Mouse (Mus musculus): Measurements from ENCODE around the gene Ttc28. TPM values are rescaled to one million over a fixed set of nuclear protein-coding genes. Genes with fewer than 3 reads are reported as not detected.

The Ttc28 gene
- polyA plus RNA-seq, 1 experiment: 3.4 TPM

- Histone ChIP-seq H3K36me3 (ENCODE audit: control insufficient read depth, insufficient read depth) (no peaks in the 10 kb centered on the region), H3K27me3 (ENCODE audit: control insufficient read depth, insufficient read depth, insufficient read length) (no peaks in the 10 kb centered on the region), H3ac (ENCODE audit: control insufficient read depth, insufficient read length, low read depth) (no peak overlapping the region), H3K79me3 (ENCODE audit: low read depth) (no peaks in the 10 kb centered on the region), H3K79me2 (ENCODE audit: control insufficient read depth, insufficient read depth) (no peaks in the 10 kb centered on the region), H3K4me3 (ENCODE audit: insufficient read depth, poor library complexity, severe bottlenecking) (no peak overlapping the region)
- TF ChIP-seq MAX (IDR thresholded peaks at IDR 0.05) (no peak), USF1 (IDR thresholded peaks at IDR 0.05; ENCODE audit: low read depth) (no peak), MYOD1 (IDR thresholded peaks at IDR 0.05; ENCODE audit: control insufficient read depth, insufficient read length, low read depth) (no peak), CTCF (IDR thresholded peaks at IDR 0.05; ENCODE audit: control insufficient read depth, insufficient read depth, insufficient read length) (no peak), CEBPB (IDR thresholded peaks at IDR 0.05; ENCODE audit: low read depth) (no peak), MYOG (IDR thresholded peaks at IDR 0.05; ENCODE audit: control insufficient read depth, extremely low read depth, insufficient read length) (no peak), FOSL1 (IDR thresholded peaks at IDR 0.05; ENCODE audit: insufficient read depth, low read length, poor library complexity, severe bottlenecking) (no peak)
Observed at GRCm38 (mm10) chr5:111006272-111007135, 126.9 kb downstream of the Ttc28 start.

GRCm38 (mm10) chr5:111007136-111007500 lies 127.5 kb downstream of the Ttc28 start:
- no peak overlapping the region for H3K4me3 ChIP-seq (ENCODE audit: insufficient read depth, poor library complexity, severe bottlenecking)
- H3ac ChIP-seq (ENCODE audit: control insufficient read depth, insufficient read length, low read depth): no peak overlapping the region
- H3K79me3 ChIP-seq (ENCODE audit: low read depth): no peaks in the 10 kb centered on the region
- TF ChIP-seq MAX (IDR thresholded peaks at IDR 0.05) (no peak), MYOG (IDR thresholded peaks at IDR 0.05; ENCODE audit: control insufficient read depth, extremely low read depth, insufficient read length) (no peak), FOSL1 (IDR thresholded peaks at IDR 0.05; ENCODE audit: insufficient read depth, low read length, poor library complexity, severe bottlenecking) (no peak), MYOD1 (IDR thresholded peaks at IDR 0.05; ENCODE audit: control insufficient read depth, insufficient read length, low read depth) (no peak), CEBPB (IDR thresholded peaks at IDR 0.05; ENCODE audit: low read depth) (no peak)
- no peaks in the 10 kb centered on the region for H3K79me2 ChIP-seq (ENCODE audit: control insufficient read depth, insufficient read depth)
- H3K27me3 ChIP-seq (ENCODE audit: control insufficient read depth, insufficient read depth, insufficient read length): no peaks in the 10 kb centered on the region
- H3K36me3 ChIP-seq (ENCODE audit: control insufficient read depth, insufficient read depth): no peaks in the 10 kb centered on the region

- Histone ChIP-seq H3ac (ENCODE audit: control insufficient read depth, insufficient read length, low read depth) (no peak overlapping the region), H3K4me3 (ENCODE audit: insufficient read depth, poor library complexity, severe bottlenecking) (no peak overlapping the region), H3K36me3 (ENCODE audit: control insufficient read depth, insufficient read depth) (no peaks in the 10 kb centered on the region), H3K27me3 (ENCODE audit: control insufficient read depth, insufficient read depth, insufficient read length) (no peaks in the 10 kb centered on the region), H3K79me2 (ENCODE audit: control insufficient read depth, insufficient read depth) (no peaks in the 10 kb centered on the region), H3K79me3 (ENCODE audit: low read depth) (no peaks in the 10 kb centered on the region)
- no peak for TF ChIP-seq MYOG (IDR thresholded peaks at IDR 0.05; ENCODE audit: control insufficient read depth, extremely low read depth, insufficient read length)
- TF ChIP-seq FOSL1 (IDR thresholded peaks at IDR 0.05; ENCODE audit: insufficient read depth, low read length, poor library complexity, severe bottlenecking): no peak
- TF ChIP-seq CEBPB (IDR thresholded peaks at IDR 0.05; ENCODE audit: low read depth): no peak
- no peak for TF ChIP-seq MAX (IDR thresholded peaks at IDR 0.05)
- no peak for TF ChIP-seq CTCF (IDR thresholded peaks at IDR 0.05; ENCODE audit: control insufficient read depth, insufficient read depth, insufficient read length)
- TF ChIP-seq USF1 (IDR thresholded peaks at IDR 0.05; ENCODE audit: low read depth): no peak
- no peak for TF ChIP-seq MYOD1 (IDR thresholded peaks at IDR 0.05; ENCODE audit: control insufficient read depth, insufficient read length, low read depth)
Observed at GRCm38 (mm10) chr5:111007900-111008299, 128.3 kb downstream of the Ttc28 start.

GRCm38 (mm10) chr5:111008431-111008830 lies 128.8 kb downstream of the Ttc28 start:
- Histone ChIP-seq H3K27me3 (ENCODE audit: control insufficient read depth, insufficient read depth, insufficient read length) (no peaks in the 10 kb centered on the region), H3K79me3 (ENCODE audit: low read depth) (no peaks in the 10 kb centered on the region), H3K79me2 (ENCODE audit: control insufficient read depth, insufficient read depth) (no peaks in the 10 kb centered on the region), H3ac (ENCODE audit: control insufficient read depth, insufficient read length, low read depth) (no peak overlapping the region), H3K36me3 (ENCODE audit: control insufficient read depth, insufficient read depth) (no peaks in the 10 kb centered on the region), H3K4me3 (ENCODE audit: insufficient read depth, poor library complexity, severe bottlenecking) (no peak overlapping the region)
- no peak for TF ChIP-seq CEBPB (IDR thresholded peaks at IDR 0.05; ENCODE audit: low read depth)
- TF ChIP-seq USF1 (IDR thresholded peaks at IDR 0.05; ENCODE audit: low read depth): no peak
- no peak for TF ChIP-seq MAX (IDR thresholded peaks at IDR 0.05)
- no peak for TF ChIP-seq CTCF (IDR thresholded peaks at IDR 0.05; ENCODE audit: control insufficient read depth, insufficient read depth, insufficient read length)

- Histone ChIP-seq H3K27me3 (ENCODE audit: control insufficient read depth, insufficient read depth, insufficient read length) (no peaks in the 10 kb centered on the region), H3ac (ENCODE audit: control insufficient read depth, insufficient read length, low read depth) (no peak overlapping the region), H3K79me2 (ENCODE audit: control insufficient read depth, insufficient read depth) (no peaks in the 10 kb centered on the region), H3K79me3 (ENCODE audit: low read depth) (no peaks in the 10 kb centered on the region), H3K4me3 (ENCODE audit: insufficient read depth, poor library complexity, severe bottlenecking) (no peak overlapping the region), H3K36me3 (ENCODE audit: control insufficient read depth, insufficient read depth) (no peaks in the 10 kb centered on the region)
- TF ChIP-seq MYOD1 (IDR thresholded peaks at IDR 0.05; ENCODE audit: control insufficient read depth, insufficient read length, low read depth) (no peak), MYOG (IDR thresholded peaks at IDR 0.05; ENCODE audit: control insufficient read depth, extremely low read depth, insufficient read length) (no peak), MAX (IDR thresholded peaks at IDR 0.05) (no peak), FOSL1 (IDR thresholded peaks at IDR 0.05; ENCODE audit: insufficient read depth, low read length, poor library complexity, severe bottlenecking) (no peak), USF1 (IDR thresholded peaks at IDR 0.05; ENCODE audit: low read depth) (no peak)
Observed at GRCm38 (mm10) chr5:111011271-111011670, 131.7 kb downstream of the Ttc28 start.

- Histone ChIP-seq H3K79me2 (ENCODE audit: control insufficient read depth, insufficient read depth) (no peaks in the 10 kb centered on the region), H3K36me3 (ENCODE audit: control insufficient read depth, insufficient read depth) (no peaks in the 10 kb centered on the region), H3K79me3 (ENCODE audit: low read depth) (no peaks in the 10 kb centered on the region), H3K27me3 (ENCODE audit: control insufficient read depth, insufficient read depth, insufficient read length) (no peaks in the 10 kb centered on the region), H3ac (ENCODE audit: control insufficient read depth, insufficient read length, low read depth) (no peak overlapping the region), H3K4me3 (ENCODE audit: insufficient read depth, poor library complexity, severe bottlenecking) (no peak overlapping the region)
- TF ChIP-seq MAX (IDR thresholded peaks at IDR 0.05) (no peak), FOSL1 (IDR thresholded peaks at IDR 0.05; ENCODE audit: insufficient read depth, low read length, poor library complexity, severe bottlenecking) (no peak), MYOG (IDR thresholded peaks at IDR 0.05; ENCODE audit: control insufficient read depth, extremely low read depth, insufficient read length) (no peak), CTCF (IDR thresholded peaks at IDR 0.05; ENCODE audit: control insufficient read depth, insufficient read depth, insufficient read length) (no peak), CEBPB (IDR thresholded peaks at IDR 0.05; ENCODE audit: low read depth) (no peak), MYOD1 (IDR thresholded peaks at IDR 0.05; ENCODE audit: control insufficient read depth, insufficient read length, low read depth) (no peak), USF1 (IDR thresholded peaks at IDR 0.05; ENCODE audit: low read depth) (no peak)
Observed at GRCm38 (mm10) chr5:111012064-111012463, 132.5 kb downstream of the Ttc28 start.
